Mouse (Mus musculus): ENCODE data around the gene Olfr181. TPM values are rescaled to one million over a fixed set of nuclear protein-coding genes. Genes with fewer than 3 reads are reported as not detected.

Olfr181 gene
- not detected in 2 replicates for polyA plus RNA-seq (2016; fragmentation: Nextera tagmentation; extraction: Ambion mirVana)

DNA sequence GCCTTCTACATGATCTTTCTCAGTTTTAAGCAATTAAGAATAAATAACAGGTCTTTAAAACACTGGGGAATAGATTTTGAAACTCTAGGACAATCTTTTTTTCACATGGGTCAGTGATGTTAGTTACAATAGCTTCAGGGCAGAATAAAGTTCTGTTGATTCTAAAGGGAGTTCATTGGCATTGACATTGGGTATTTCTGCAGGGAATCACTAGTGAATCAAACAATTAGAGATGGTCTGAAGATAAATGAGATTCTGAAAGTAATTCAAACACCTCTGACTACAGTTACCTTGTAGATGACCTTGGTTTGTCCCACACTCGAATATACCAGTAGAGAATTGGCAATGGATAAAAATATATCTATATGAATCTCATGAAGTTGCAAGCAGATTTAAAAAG lies at the start of gene Olfr181:
TSS of gene Olfr181 (minus strand) at position 101 of the 400 bp plus-strand sequence.
- H3K4me1 ChIP-seq: no peaks in the 10 kb centered on the region
- DNase-seq (ENCODE audit: low spot score): no peak
- no peaks in the 10 kb centered on the region for H3K36me3 ChIP-seq
- 71% methylated on average over 1 of the region's 1 CpGs for WGBS
- no peak within 1 kb of the TSS for H3K27ac ChIP-seq (replicated peaks)
- no peaks in the 10 kb centered on the region; the same call in 1 of the 2 replicates for H3K9me3 ChIP-seq (replicated peaks)
- H3K27me3 ChIP-seq (ENCODE audit: low read depth, poor library complexity, severe bottlenecking): no peaks in the 10 kb centered on the region
- no peak within 1 kb of the TSS for H3K4me3 ChIP-seq

- H3K27me3 ChIP-seq (ENCODE audit: low read depth, poor library complexity, severe bottlenecking): no peaks in the 10 kb centered on the region
- no peak within 1 kb of the TSS for H3K27ac ChIP-seq (replicated peaks)
- no peak for DNase-seq (ENCODE audit: low spot score)
- 86% methylated on average over 4 of the region's 4 CpGs for WGBS
- no peaks in the 10 kb centered on the region; the same call in 1 of the 2 replicates for H3K9me3 ChIP-seq (replicated peaks)
- no peaks in the 10 kb centered on the region for H3K36me3 ChIP-seq
- H3K4me1 ChIP-seq: no peaks in the 10 kb centered on the region
- no peak within 1 kb of the TSS for H3K4me3 ChIP-seq
Measured at GRCm38 (mm10) chr16:58929292-58929691, 737 bp upstream of the Olfr181 start, which contains the start of gene Olfr180. Gene Olfr180, minus strand, starts transcription at chr16:58929392.

DNA sequence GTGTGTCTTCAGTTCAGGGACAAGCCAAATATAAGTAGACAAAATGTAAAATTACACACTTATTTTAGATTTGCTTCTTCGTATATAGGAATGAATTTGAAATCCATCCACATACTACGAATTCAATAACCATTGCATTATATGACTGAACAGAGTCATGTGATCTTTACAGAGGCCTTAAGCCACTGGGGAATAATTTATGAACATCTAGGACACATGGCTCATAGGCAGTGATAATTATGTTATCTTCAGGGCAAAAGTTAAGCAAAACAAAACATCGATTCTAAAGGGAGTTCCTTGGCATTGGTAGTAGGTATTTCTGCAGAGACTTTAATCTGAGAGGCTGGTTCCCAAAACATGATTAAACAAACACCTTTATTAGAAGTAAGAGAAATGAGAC lies 36.6 kb downstream of the Olfr181 start, which contains the start of gene Olfr178:
TSS of gene Olfr178 (minus strand) at position 101 of the 400 bp plus-strand sequence.
- H3K4me3 ChIP-seq: no peak within 1 kb of the TSS
- no peaks in the 10 kb centered on the region for H3K9me3 ChIP-seq (replicated peaks)
- H3K36me3 ChIP-seq: no peaks in the 10 kb centered on the region
- WGBS: 90% methylated on average over 3 of the region's 3 CpGs
- no peaks in the 10 kb centered on the region for H3K4me1 ChIP-seq
- H3K27me3 ChIP-seq (ENCODE audit: low read depth, poor library complexity, severe bottlenecking): no peaks in the 10 kb centered on the region
- H3K27ac ChIP-seq (replicated peaks): no peak within 1 kb of the TSS
- DNase-seq (ENCODE audit: low spot score): no peak

GRCm38 (mm10) chr16:58884416-58884815 lies 44.1 kb downstream of the Olfr181 start:
- 92% methylated on average over 2 of the region's 2 CpGs for WGBS
- Histone ChIP-seq H3K36me3 (no peaks in the 10 kb centered on the region), H3K27me3 (ENCODE audit: low read depth, poor library complexity, severe bottlenecking) (no peaks in the 10 kb centered on the region), H3K4me1 (no peaks in the 10 kb centered on the region), H3K9me3 (replicated peaks) (no peaks in the 10 kb centered on the region), H3K27ac (replicated peaks) (no peak overlapping the region), H3K4me3 (no peak overlapping the region)
- DNase-seq (ENCODE audit: low spot score): no peak

Other genes starting within 250 kb of the Olfr181 start
- gene Gpr15, start 209.7 kb downstream of the Olfr181 start, polyA plus RNA-seq (2016; fragmentation: Nextera tagmentation; extraction: Ambion mirVana): 0.09 TPM in 1 of 2 replicates, not detected in the other
- 104 and 115 TPM in 2 replicates for gene Cldnd1, start 200.8 kb downstream of the Olfr181 start, polyA plus RNA-seq (2016; fragmentation: Nextera tagmentation; extraction: Ambion mirVana)
- not detected in 2 replicates for gene Olfr172, start 165.6 kb downstream of the Olfr181 start, polyA plus RNA-seq (2016; fragmentation: Nextera tagmentation; extraction: Ambion mirVana)
- gene Olfr173, start 128.5 kb downstream of the Olfr181 start, polyA plus RNA-seq (2016; fragmentation: Nextera tagmentation; extraction: Ambion mirVana): not detected in 2 replicates
- gene Olfr175-ps1, start 102.0 kb downstream of the Olfr181 start, polyA plus RNA-seq (2016; fragmentation: Nextera tagmentation; extraction: Ambion mirVana): not detected in 2 replicates
- not detected in 2 replicates for gene Olfr177, start 54.0 kb downstream of the Olfr181 start, polyA plus RNA-seq (2016; fragmentation: Nextera tagmentation; extraction: Ambion mirVana)
- gene Olfr178, start 36.7 kb downstream of the Olfr181 start, polyA plus RNA-seq (2016; fragmentation: Nextera tagmentation; extraction: Ambion mirVana): not detected in 2 replicates
- not detected in 2 replicates for gene Olfr180, start 637 bp upstream of the Olfr181 start, polyA plus RNA-seq (2016; fragmentation: Nextera tagmentation; extraction: Ambion mirVana)
- gene Olfr183, start 66.6 kb upstream of the Olfr181 start, polyA plus RNA-seq (2016; fragmentation: Nextera tagmentation; extraction: Ambion mirVana): not detected in 2 replicates
- gene Olfr186, start 101.5 kb upstream of the Olfr181 start, polyA plus RNA-seq (2016; fragmentation: Nextera tagmentation; extraction: Ambion mirVana): not detected in 2 replicates
- not detected in 2 replicates for gene Olfr187, start 111.0 kb upstream of the Olfr181 start, polyA plus RNA-seq (2016; fragmentation: Nextera tagmentation; extraction: Ambion mirVana)
- not detected in 2 replicates for gene Olfr190, start 149.2 kb upstream of the Olfr181 start, polyA plus RNA-seq (2016; fragmentation: Nextera tagmentation; extraction: Ambion mirVana)
- gene Olfr191, start 161.1 kb upstream of the Olfr181 start, polyA plus RNA-seq (2016; fragmentation: Nextera tagmentation; extraction: Ambion mirVana): not detected in 2 replicates
- gene Olfr193, start 183.1 kb upstream of the Olfr181 start, polyA plus RNA-seq (2016; fragmentation: Nextera tagmentation; extraction: Ambion mirVana): not detected in 2 replicates
- not detected in 2 replicates for gene Olfr194, start 192.3 kb upstream of the Olfr181 start, polyA plus RNA-seq (2016; fragmentation: Nextera tagmentation; extraction: Ambion mirVana)
- gene Olfr195, start 218.3 kb upstream of the Olfr181 start, polyA plus RNA-seq (2016; fragmentation: Nextera tagmentation; extraction: Ambion mirVana): not detected in 2 replicates
- gene Olfr196, start 241.7 kb upstream of the Olfr181 start, polyA plus RNA-seq (2016; fragmentation: Nextera tagmentation; extraction: Ambion mirVana): not detected in 2 replicates